ENCODE assay signal across 8 mouse cellular contexts in genomic region chr11:69880506-69880852, GRCm38 (mm10). TPM values are rescaled to one million over a fixed set of nuclear protein-coding genes. Genes with fewer than 3 reads are reported as not detected.
DNase-seq lines count a peak whose midpoint lies in the region; ATAC-seq and TF ChIP-seq lines count a peak whose summit lies in the region.
"Had no signal": no experiment of that assay in that cellular context is flagged by ENCODE, and none has a peak within 500 bp of the region (broad histone marks: within the 10 kb centered on the region; RNA-seq: fewer than 3 reads in every experiment).

No protein-coding gene starts in this region.

- peak overlapping the region; percentile 10; the same call in 1 of the 2 replicates for H3K27ac ChIP-seq in forebrain, embryonic 14.5 days (ENCODE audit: low read depth, low read length)

- ATAC-seq in forebrain, embryonic 14.5 days: peak; percentile 45
- ATAC-seq in neutrophil, adult 5-6 weeks (ENCODE audit: extremely low read depth, insufficient number of reproducible peaks, low FRiP score, poor library complexity, severe bottlenecking): peak; percentile 35; the same call in 1 of the 2 replicates

- H3K9me3 ChIP-seq in forebrain, embryonic 14.5 days (replicated peaks; ENCODE audit: control insufficient read depth, low read length): no peaks in the 10 kb centered on the region

- H3K27me3 ChIP-seq in forebrain, embryonic 14.5 days (replicated peaks; ENCODE audit: control insufficient read depth, insufficient read depth, low read length): 0 out of 2 replicates have a peak, but pooled peaks cover 7% of the 10 kb centered on the region

- H3K4me3 ChIP-seq in forebrain, embryonic 14.5 days (ENCODE audit: low read depth, low read length): peak overlapping the region; percentile 29
- H3K4me3 ChIP-seq in lung, adult 2 months (replicated peaks; ENCODE audit: extremely low read depth, low read depth, low read length): peak overlapping the region; percentile 97

- peak overlapping the region; percentile 62 for H3K4me2 ChIP-seq in forebrain, embryonic 14.5 days (ENCODE audit: low read length)

- peak overlapping the region; percentile 51 for H3K9ac ChIP-seq in forebrain, embryonic 14.5 days (ENCODE audit: low read length)

- TF ChIP-seq POLR2A in lung, adult 2 months (IDR thresholded peaks at IDR 0.05; ENCODE audit: borderline replicate concordance, extremely low read depth, low read depth, low read length): no peak

- peaks cover 4% of the 10 kb centered on the region for H3K4me1 ChIP-seq in forebrain, embryonic 14.5 days (ENCODE audit: control insufficient read depth, insufficient read depth, low read length)
- peaks cover 17% of the 10 kb centered on the region for H3K4me1 ChIP-seq in lung, adult 2 months (ENCODE audit: control insufficient read depth, insufficient read depth, low read length)

- TF ChIP-seq CTCF in lung, adult 2 months (IDR thresholded peaks at IDR 0.05; ENCODE audit: insufficient read depth, low read length): peak; percentile 86

- H3K36me3 ChIP-seq in forebrain, embryonic 14.5 days (ENCODE audit: control insufficient read depth, insufficient read depth, low read length): no peaks in the 10 kb centered on the region

- WGBS in forebrain, embryonic 14.5 days: under 1% methylated on average over 18 of the region's 18 CpGs
- WGBS in lung, adult 2 months: under 1% methylated on average over 18 of the region's 18 CpGs

- DNase-seq in urinary bladder, postnatal 25 days (ENCODE audit: low spot score): peak; percentile 62
- DNase-seq in urinary bladder, postnatal 10 days (ENCODE audit: low spot score): no peak
- peak; percentile 36 for DNase-seq in cerebellum, adult 11 months
- DNase-seq in forebrain, embryonic 14.5 days (ENCODE audit: low spot score): peak; percentile 71
- peak; percentile 88 for DNase-seq in kidney, adult 9 months
- no peak for DNase-seq in lung, adult 2 months

RNA-seq across cellular contexts. Expression of gene Kctd11, which starts 0.7 kb away (rescaled TPM):
- polyA plus RNA-seq in forebrain, embryonic 14.5 days (2014; fragmentation: Nextera tagmentation; extraction: Ambion mirVana): 1.1 and 1.2 TPM in 2 replicates
- polyA plus RNA-seq in lung, adult 2 months (2012; rRNA removed): 12.6 and 19.1 TPM in 2 replicates
- total RNA-seq in neutrophil, adult 5-6 weeks (2017): 9.0 and 9.5 TPM in 2 replicates

RNA-seq across cellular contexts. Expression of gene Tmem95, which starts 2.7 kb away (rescaled TPM):
- polyA plus RNA-seq in forebrain, embryonic 14.5 days (2014; fragmentation: Nextera tagmentation; extraction: Ambion mirVana): not detected in 2 replicates
- polyA plus RNA-seq in lung, adult 2 months (2012; rRNA removed): not detected in 2 replicates
- not detected in 2 replicates for total RNA-seq in neutrophil, adult 5-6 weeks (2017)
- total RNA-seq: layer of hippocampus, postnatal 25 days had no signal

RNA-seq across cellular contexts. Expression of gene Acap1, which starts 14.9 kb away (rescaled TPM):
- polyA plus RNA-seq in forebrain, embryonic 14.5 days (2014; fragmentation: Nextera tagmentation; extraction: Ambion mirVana): 0.10 and 0.17 TPM in 2 replicates
- 11.2 and 14.3 TPM in 2 replicates for polyA plus RNA-seq in lung, adult 2 months (2012; rRNA removed)
- 245 and 247 TPM in 2 replicates for total RNA-seq in neutrophil, adult 5-6 weeks (2017)

RNA-seq across cellular contexts. Expression of gene 2810408A11Rik, which starts 20.3 kb away (rescaled TPM):
- polyA plus RNA-seq in forebrain, embryonic 14.5 days (2014; fragmentation: Nextera tagmentation; extraction: Ambion mirVana): 15.0 and 18.6 TPM in 2 replicates
- 0.65 and 1.4 TPM in 2 replicates for polyA plus RNA-seq in lung, adult 2 months (2012; rRNA removed)
- 2.8 and 3.8 TPM in 2 replicates for total RNA-seq in neutrophil, adult 5-6 weeks (2017)

RNA-seq across cellular contexts. Expression of gene Neurl4, which starts 20.4 kb away (rescaled TPM):
- 16.7 and 23.8 TPM in 2 replicates for polyA plus RNA-seq in forebrain, embryonic 14.5 days (2014; fragmentation: Nextera tagmentation; extraction: Ambion mirVana)
- polyA plus RNA-seq in lung, adult 2 months (2012; rRNA removed): 47.7 and 58.1 TPM in 2 replicates
- total RNA-seq in neutrophil, adult 5-6 weeks (2017): 64.1 and 71.1 TPM in 2 replicates

Comparison
In these comparisons a context has a peak if more than half of its experiments do, and no peak if none do; other contexts are left out.
1. DNase-seq: peak in urinary bladder, postnatal 25 days (single experiment), cerebellum, adult 11 months (single experiment), forebrain, embryonic 14.5 days (single experiment) and kidney, adult 9 months (single experiment); none in urinary bladder, postnatal 10 days (single experiment) and lung, adult 2 months (single experiment).
2. RNA of gene Acap1, which starts 14.9 kb away (polyA plus RNA-seq): 11.2 to 14.3 TPM in lung, adult 2 months; 0.10 to 0.17 TPM in forebrain, embryonic 14.5 days; every median in the first group is over 10 times any median in the second.